26 mouse cellular contexts compared by ENCODE assay signal in the genomic region with DNA sequence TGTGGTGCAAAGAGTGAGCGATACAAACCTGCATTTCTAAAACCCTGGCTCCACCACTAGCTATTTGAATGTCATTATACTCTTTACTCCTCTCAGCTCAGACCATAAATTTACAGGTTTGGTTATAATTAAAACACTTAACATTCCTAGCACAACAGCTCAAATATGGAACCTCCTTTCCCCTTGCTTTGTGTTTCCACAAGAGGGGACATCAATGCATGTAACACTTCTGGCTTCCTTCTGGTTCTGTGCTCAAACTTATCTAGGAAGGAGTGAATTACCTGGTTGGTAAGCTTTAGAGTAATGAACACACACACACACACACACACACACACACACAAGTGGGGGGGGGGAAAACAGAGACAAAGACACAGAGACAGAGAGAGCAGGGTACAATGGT.
"Had no signal": no experiment of that assay in that cellular context is flagged by ENCODE, and none has a peak within 500 bp of the region (broad histone marks: within the 10 kb centered on the region; RNA-seq: fewer than 3 reads in every experiment).

No protein-coding gene starts in this region.

- H3K27ac ChIP-seq: heart, embryonic 13.5 days; heart, embryonic 15.5 days; hindbrain, embryonic 13.5 days; hindbrain, embryonic 15.5 days; hindbrain, postnatal 0 days; kidney, embryonic 15.5 days; kidney, postnatal 0 days; limb, embryonic 12.5 days; liver, embryonic 12.5 days; liver, embryonic 14.5 days had no signal

- H3K36me3 ChIP-seq: heart, embryonic 13.5 days; heart, embryonic 15.5 days; hindbrain, embryonic 13.5 days; hindbrain, embryonic 15.5 days; kidney, embryonic 15.5 days; limb, embryonic 12.5 days; liver, embryonic 12.5 days had no signal

- DNase-seq: gastrocnemius, postnatal 14 days; gastrocnemius, postnatal 36 days; heart, adult 18-20 months; heart, postnatal 14 days; heart, postnatal 36 days; kidney, adult 11 months; kidney, adult 2 months; kidney, adult 9 months; kidney, postnatal 14 days; kidney, postnatal 36 days; layer of hippocampus, adult 9-11 months; layer of hippocampus, postnatal 36 days; left cerebral cortex, postnatal 4 days; liver; lung, adult 18-20 months had no signal

- H3K27me3 ChIP-seq: heart, embryonic 13.5 days; heart, embryonic 15.5 days; hindbrain, embryonic 13.5 days; hindbrain, embryonic 15.5 days; kidney, embryonic 15.5 days; limb, embryonic 12.5 days; liver, embryonic 12.5 days had no signal

- H3K4me2 ChIP-seq: heart, embryonic 11.5 days; heart, embryonic 13.5 days; heart, embryonic 15.5 days; hindbrain, embryonic 13.5 days; hindbrain, embryonic 15.5 days; kidney, embryonic 15.5 days; limb, embryonic 12.5 days; liver, embryonic 12.5 days had no signal

- H3K9ac ChIP-seq: heart, embryonic 13.5 days; heart, embryonic 15.5 days; hindbrain, embryonic 13.5 days; hindbrain, embryonic 15.5 days; kidney, embryonic 15.5 days; limb, embryonic 12.5 days; liver, embryonic 12.5 days; liver, embryonic 14.5 days had no signal

- H3K9me3 ChIP-seq: heart, embryonic 13.5 days; heart, embryonic 15.5 days; hindbrain, embryonic 13.5 days; hindbrain, embryonic 15.5 days; kidney, embryonic 15.5 days; limb, embryonic 12.5 days; liver, embryonic 12.5 days had no signal

- H3K4me1 ChIP-seq: hindbrain, embryonic 15.5 days had no signal

- ATAC-seq: hindbrain, postnatal 0 days; liver, embryonic 12.5 days had no signal

- H3K4me3 ChIP-seq: heart, embryonic 13.5 days; heart, embryonic 15.5 days; hindbrain, embryonic 13.5 days; hindbrain, embryonic 15.5 days; kidney, embryonic 15.5 days; limb, embryonic 12.5 days; liver, embryonic 12.5 days had no signal
